Mouse (Mus musculus): Measurements from ENCODE around the gene Avl9.

Avl9 gene

GRCm38 (mm10) chr6:56789336-56789735 is 74.6 kb downstream of the Avl9 start:
- DNase-seq (ENCODE audit: extremely low read depth, low read depth), result no peak

DNA sequence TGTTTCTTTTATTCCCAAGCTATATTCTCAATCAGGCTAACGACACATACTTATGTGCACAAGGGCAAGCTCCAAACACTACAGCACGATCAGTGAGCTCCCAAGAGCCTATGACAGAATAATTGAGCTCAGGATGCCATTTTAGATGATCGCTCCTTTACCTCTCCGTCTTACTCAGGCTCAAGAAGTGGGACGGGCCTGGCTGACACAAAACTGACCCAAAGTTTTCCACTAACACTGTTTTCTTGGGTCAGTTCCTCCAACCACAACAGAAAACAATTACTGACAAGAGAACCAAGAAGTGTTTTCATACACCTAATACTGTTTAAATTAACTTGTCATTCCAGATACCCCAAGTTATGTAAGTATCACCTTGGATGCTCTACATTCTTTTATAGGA is 80.1 kb downstream of the Avl9 start:
- no peak for DNase-seq (ENCODE audit: extremely low read depth, low read depth)

DNA sequence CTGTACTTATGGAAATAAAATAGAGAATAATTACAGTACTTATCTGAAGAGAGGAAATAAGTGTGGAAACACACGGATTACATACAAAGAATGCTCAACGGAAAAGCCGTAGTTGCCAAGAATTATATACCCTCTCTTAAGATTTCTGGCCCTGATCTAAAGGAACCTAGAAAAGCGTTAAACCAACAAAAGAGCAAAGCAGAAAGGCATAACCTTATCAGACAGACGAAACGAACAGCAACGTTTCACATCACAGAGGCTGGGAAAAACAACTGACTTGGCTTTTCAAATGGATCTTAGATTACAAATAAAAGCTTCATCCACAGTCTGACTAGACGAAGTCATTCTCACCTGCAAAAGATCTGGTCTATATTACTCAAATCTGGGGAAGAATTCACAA is 81.5 kb downstream of the Avl9 start:
- DNase-seq (ENCODE audit: extremely low read depth, low read depth), result no peak

DNA sequence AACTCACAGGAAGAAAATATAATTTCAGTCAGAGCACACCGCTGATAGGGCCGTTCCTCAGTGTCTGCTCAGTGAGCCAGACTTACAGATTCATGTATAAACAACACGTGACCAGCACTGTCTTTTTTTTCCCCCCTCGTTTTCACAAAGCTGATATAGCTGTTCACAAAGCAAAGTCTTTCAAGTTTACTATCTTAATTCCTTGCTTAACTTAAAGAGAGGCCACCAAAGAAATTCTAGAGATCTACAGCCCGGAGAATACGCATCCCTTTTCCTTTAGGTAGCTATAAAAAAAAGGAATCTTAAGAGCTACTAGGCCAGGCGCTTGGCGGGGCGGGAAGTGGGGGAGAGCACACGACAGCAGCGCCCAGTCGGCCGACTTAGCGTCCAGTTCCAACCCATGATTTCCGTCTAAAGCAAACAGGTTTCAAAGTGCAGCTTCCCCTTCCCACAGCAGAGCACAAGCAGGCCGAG is 82.0 kb downstream of the Avl9 start:
- peak; percentile 51 for DNase-seq (ENCODE audit: extremely low read depth, low read depth)

- DNase-seq (ENCODE audit: extremely low read depth, low read depth), result peak; percentile 73
Observed at GRCm38 (mm10) chr6:56797311-56798151, 82.8 kb downstream of the Avl9 start, which contains the start of gene Kbtbd2. Gene Kbtbd2, minus strand, starts transcription at chr6:56797813.

GRCm38 (mm10) chr6:56798152-56798465 is 83.4 kb downstream of the Avl9 start:
- peak; percentile 26 for DNase-seq (ENCODE audit: extremely low read depth, low read depth)

DNA sequence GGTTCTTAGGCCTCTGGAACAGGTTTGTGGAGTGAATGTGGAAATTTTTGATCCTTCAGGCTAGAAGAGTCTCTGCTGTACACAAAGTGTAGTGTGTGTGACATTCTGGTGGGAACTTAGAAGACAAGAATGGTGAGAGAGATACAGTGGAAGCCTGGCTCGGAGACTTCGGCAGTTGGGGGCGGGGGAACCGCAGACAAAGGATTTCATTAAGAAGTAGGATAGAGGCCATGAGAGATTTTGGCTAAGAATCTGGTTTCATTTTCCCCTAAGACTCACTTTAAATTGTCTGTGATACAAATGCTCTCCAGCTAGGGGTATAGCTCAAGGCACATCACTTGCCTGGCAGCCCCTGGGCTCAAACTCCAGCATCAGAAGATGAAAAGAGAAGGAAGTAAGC is 90.3 kb downstream of the Avl9 start:
- no peak for DNase-seq (ENCODE audit: extremely low read depth, low read depth)

DNA sequence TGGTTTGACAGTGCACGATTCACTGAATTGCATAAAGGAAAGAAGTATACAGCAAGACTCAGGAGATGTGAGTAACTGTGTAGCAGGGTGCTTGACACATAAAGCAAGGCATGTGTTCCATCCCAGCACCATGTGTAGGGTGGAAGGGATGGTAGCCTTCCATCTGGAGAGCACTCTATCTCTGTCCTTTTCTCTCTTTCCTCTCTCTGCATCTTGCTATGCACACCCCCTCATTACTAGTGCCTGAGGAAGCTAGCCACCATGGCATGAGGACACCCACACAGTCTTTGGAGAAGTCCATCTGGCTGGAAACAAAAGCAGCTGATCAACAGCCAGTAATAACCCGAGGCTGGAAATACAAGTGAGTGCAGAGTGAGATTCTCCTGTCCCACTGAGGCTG is 91.5 kb downstream of the Avl9 start:
- no peak for DNase-seq (ENCODE audit: extremely low read depth, low read depth)

DNA sequence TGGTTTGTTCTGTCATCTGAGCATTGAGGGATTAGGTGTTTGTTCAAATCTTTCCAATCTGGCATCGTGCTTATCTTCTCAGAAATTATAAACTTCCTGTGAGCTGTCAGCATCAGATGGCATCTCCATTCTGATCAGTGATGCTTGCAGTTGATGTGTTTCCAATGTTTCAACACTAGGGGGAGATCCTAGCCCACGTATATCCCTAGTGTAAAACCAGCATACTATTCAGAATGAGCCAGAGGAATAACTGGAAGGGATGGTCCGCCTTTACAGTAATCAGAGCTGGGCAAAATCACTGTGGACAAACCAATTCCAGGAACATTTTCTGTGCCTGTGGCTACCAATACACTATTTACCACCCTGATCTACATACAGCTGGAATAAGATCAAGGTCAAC is 94.0 kb downstream of the Avl9 start:
- DNase-seq (ENCODE audit: extremely low read depth, low read depth), result no peak
